Mouse (Mus musculus): Measurements from ENCODE around the gene Bend7. TPM values are rescaled to one million over a fixed set of nuclear protein-coding genes. Genes with fewer than 3 reads are reported as not detected.

The Bend7 gene
- polyA plus RNA-seq (2012; rRNA removed), result 2.5 and 17.3 TPM in 2 replicates

DNA sequence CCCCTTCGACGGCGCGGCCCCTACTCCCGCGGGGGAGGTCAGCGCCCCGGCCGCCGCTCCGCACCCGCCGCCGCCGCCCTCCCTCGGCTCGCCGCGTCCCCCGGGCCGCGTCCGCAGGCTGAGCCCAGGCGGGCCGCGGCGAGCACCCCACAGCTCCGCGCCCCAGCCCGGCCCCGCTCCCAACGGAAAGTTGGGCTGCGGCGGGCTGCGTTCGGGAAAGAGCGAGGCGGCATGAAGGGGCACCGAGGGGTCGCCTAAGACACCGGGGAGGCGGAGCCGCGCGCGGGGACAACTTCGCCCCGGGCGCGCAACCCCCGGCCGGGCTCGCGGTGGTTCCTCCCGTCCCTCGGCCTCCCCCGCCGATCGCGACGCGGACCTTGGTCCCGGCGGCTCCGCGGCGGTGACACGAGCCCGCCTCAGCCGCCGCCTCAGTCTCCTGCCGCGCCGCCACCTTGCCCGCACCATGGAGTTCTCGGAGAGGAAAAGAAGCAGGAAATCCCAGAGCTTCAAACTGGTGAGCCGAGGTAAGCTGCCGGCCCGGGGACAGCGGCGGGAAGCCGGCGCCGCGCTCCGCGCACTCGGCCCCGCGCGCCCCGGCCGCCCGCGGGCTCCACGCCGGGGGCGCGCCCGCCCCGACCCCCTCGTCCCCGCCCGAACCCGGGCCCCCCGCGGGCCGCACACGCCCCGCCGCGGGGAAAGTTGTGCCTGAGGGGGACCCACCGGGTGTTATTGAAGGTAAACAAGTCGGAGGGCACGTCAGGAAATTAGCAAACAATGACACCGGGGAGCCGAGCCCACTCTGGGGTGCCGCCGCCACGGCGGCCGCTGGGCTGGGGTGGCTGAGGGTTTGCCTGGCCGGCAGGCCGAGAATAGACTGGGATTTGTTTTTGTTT lies at the start of gene Bend7:
Gene Bend7 (plus strand): TSS at position 63 of the 893 bp plus-strand sequence.
- H3K27ac ChIP-seq (ENCODE audit: insufficient read depth, low read depth, low read length), result peak within 1 kb of the TSS; percentile 49
- peak within 1 kb of the TSS; percentile 62 for H3K4me3 ChIP-seq (ENCODE audit: low read depth, low read length)
- H3K36me3 ChIP-seq (ENCODE audit: control insufficient read depth, insufficient read depth, low read length), result peaks cover 6% of the 10 kb centered on the region; the same call in 1 of the 2 replicates
- TF ChIP-seq POLR2A (IDR thresholded peaks at IDR 0.05; ENCODE audit: low read depth, low read length) (no peak), CTCF (IDR thresholded peaks at IDR 0.05; ENCODE audit: extremely low read depth, insufficient read length, insufficient replicate concordance, low read depth, low read length) (no peak)
- 0 out of 2 replicates have a peak, but pooled peaks cover 6% of the 10 kb centered on the region for H3K27me3 ChIP-seq (ENCODE audit: control insufficient read depth, insufficient read depth, low read length)
- WGBS, result 1% methylated on average over 119 of the region's 124 CpGs
- H3K4me1 ChIP-seq (ENCODE audit: control insufficient read depth, insufficient read depth, insufficient read length, low read length), result peaks cover 15% of the 10 kb centered on the region

DNA sequence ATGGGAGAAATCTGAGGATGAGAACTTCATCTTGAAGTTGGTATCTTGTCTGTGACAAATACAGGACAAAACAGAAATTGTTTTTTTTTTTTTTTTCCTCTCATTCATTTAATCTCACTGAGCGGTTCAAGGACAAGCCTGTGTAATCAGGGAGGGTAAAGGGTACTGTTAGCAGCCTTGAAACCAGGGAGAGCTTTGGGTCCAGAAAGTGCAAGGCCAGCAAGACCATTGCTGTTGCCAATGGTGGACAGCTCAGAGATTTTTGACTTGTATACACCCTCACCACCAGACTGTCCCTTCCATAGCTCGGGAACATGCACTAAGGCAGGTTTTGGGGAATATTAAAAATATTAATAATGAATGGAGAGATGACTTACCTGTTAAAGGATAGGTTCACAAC lies 49.0 kb upstream of the Bend7 start:
- H3K27me3 ChIP-seq (ENCODE audit: control insufficient read depth, insufficient read depth, low read length), result no peaks in the 10 kb centered on the region; the same call in 1 of the 2 replicates
- H3K36me3 ChIP-seq (ENCODE audit: control insufficient read depth, insufficient read depth, low read length), result no peaks in the 10 kb centered on the region
- no peaks in the 10 kb centered on the region for H3K4me1 ChIP-seq (ENCODE audit: control insufficient read depth, insufficient read depth, insufficient read length, low read length)
- WGBS, result 74% methylated on average over 2 of the region's 2 CpGs
- H3K27ac ChIP-seq (ENCODE audit: insufficient read depth, low read depth, low read length), result no peak overlapping the region
- no peak overlapping the region for H3K4me3 ChIP-seq (ENCODE audit: low read depth, low read length)
- TF ChIP-seq CTCF (IDR thresholded peaks at IDR 0.05; ENCODE audit: extremely low read depth, insufficient read length, insufficient replicate concordance, low read depth, low read length) (no peak), POLR2A (IDR thresholded peaks at IDR 0.05; ENCODE audit: low read depth, low read length) (no peak)

DNA sequence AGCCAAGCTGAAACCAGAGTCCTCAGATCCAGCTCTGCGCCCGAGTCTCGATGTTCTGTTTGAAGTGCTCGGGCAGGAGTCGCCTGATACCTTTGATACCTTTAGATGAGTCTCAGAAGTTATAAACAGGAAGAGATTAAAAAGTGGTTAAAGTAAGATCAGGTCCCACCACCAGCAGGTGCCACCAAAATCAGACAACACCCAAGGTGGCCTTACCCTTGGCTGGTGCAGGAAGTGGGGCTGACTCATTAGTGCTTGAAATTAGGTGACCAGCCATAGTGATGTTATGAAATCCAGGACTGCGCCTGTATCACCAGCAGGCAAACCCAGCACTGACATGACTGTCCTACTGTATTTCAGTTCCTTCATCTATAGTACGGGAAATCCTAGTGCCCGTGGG lies 47.9 kb upstream of the Bend7 start:
- Histone ChIP-seq H3K4me1 (ENCODE audit: control insufficient read depth, insufficient read depth, insufficient read length, low read length) (no peaks in the 10 kb centered on the region), H3K36me3 (ENCODE audit: control insufficient read depth, insufficient read depth, low read length) (no peaks in the 10 kb centered on the region), H3K27ac (ENCODE audit: insufficient read depth, low read depth, low read length) (no peak overlapping the region), H3K4me3 (ENCODE audit: low read depth, low read length) (no peak overlapping the region), H3K27me3 (ENCODE audit: control insufficient read depth, insufficient read depth, low read length) (no peaks in the 10 kb centered on the region; the same call in 1 of the 2 replicates)
- WGBS, result 77% methylated on average over 8 of the region's 8 CpGs
- no peak for TF ChIP-seq CTCF (IDR thresholded peaks at IDR 0.05; ENCODE audit: extremely low read depth, insufficient read length, insufficient replicate concordance, low read depth, low read length)
- TF ChIP-seq POLR2A (IDR thresholded peaks at IDR 0.05; ENCODE audit: low read depth, low read length), result no peak

DNA sequence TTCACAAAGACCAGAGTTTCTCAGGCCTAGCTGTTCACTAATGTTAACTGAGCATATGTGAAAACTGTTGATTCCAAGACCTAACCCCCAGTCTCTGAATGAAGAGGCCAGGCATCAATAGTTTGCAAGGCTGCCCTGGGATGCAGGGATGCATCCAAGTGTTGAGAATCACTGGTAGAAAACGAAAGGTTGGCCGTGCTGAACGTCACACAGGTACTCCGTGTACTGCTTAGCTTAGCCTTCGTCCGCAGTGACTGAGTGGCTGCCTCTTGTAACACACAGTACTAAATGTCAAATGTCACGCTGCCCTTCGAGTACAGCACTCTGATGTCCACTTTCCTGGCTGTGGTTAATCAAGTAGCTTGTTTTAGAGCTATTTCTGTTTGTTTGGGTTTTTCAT lies 46.0 kb upstream of the Bend7 start:
- Histone ChIP-seq H3K36me3 (ENCODE audit: control insufficient read depth, insufficient read depth, low read length) (no peaks in the 10 kb centered on the region), H3K4me3 (ENCODE audit: low read depth, low read length) (no peak overlapping the region), H3K27me3 (ENCODE audit: control insufficient read depth, insufficient read depth, low read length) (no peaks in the 10 kb centered on the region; the same call in 1 of the 2 replicates), H3K4me1 (ENCODE audit: control insufficient read depth, insufficient read depth, insufficient read length, low read length) (no peaks in the 10 kb centered on the region), H3K27ac (ENCODE audit: insufficient read depth, low read depth, low read length) (no peak overlapping the region)
- 80% methylated on average over 8 of the region's 8 CpGs for WGBS
- no peak for TF ChIP-seq CTCF (IDR thresholded peaks at IDR 0.05; ENCODE audit: extremely low read depth, insufficient read length, insufficient replicate concordance, low read depth, low read length)
- no peak for TF ChIP-seq POLR2A (IDR thresholded peaks at IDR 0.05; ENCODE audit: low read depth, low read length)

DNA sequence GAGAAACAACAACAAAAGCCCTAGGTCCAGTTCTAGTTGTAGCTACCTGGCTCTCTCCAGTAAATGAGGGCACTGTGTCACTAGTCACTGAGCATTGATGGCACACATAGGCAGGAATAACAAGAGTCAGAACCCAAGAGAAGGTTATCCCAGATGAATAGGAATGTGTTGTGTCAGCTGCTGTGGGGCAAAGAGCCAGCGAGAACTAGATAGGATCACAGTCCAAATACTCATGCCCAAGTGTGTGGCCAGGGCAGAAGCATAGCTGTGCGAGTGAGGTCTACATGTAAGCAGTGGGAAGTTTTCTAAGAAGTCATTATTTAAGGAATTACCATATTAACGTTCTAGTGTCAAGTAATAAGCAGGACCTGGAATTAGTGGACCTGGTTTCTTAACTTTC lies 37.7 kb upstream of the Bend7 start:
- WGBS, result 79% methylated on average over 3 of the region's 3 CpGs
- H3K4me3 ChIP-seq (ENCODE audit: low read depth, low read length), result no peak overlapping the region

DNA sequence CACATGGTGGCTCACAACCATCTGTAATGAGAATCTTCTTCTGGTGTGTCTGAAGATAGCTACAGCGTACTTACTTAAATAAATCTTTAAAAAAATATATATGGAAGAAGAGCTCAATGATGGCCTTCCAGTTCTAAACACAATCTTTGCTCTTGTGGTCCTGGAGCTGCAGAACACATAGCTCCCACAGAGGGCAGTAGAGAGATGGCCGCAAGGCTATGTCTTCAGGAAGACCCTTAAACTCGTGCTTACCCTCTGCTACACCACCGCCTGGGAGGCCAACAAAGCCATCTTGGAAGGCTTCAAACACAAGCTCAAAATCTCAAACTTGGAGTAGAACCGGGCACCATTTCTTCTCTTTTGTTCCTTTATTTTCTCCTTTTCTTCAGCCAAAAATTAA lies 6.4 kb upstream of the Bend7 start:
- no peaks in the 10 kb centered on the region for H3K27me3 ChIP-seq (ENCODE audit: control insufficient read depth, insufficient read depth, low read length)
- H3K4me1 ChIP-seq (ENCODE audit: control insufficient read depth, insufficient read depth, insufficient read length, low read length), result no peaks in the 10 kb centered on the region
- H3K4me3 ChIP-seq (ENCODE audit: low read depth, low read length), result no peak overlapping the region
- TF ChIP-seq POLR2A (IDR thresholded peaks at IDR 0.05; ENCODE audit: low read depth, low read length), result no peak
- peak; percentile 51; the same call in 1 of the 2 replicates for TF ChIP-seq CTCF (IDR thresholded peaks at IDR 0.05; ENCODE audit: extremely low read depth, insufficient read length, insufficient replicate concordance, low read depth, low read length)
- H3K36me3 ChIP-seq (ENCODE audit: control insufficient read depth, insufficient read depth, low read length), result no peaks in the 10 kb centered on the region
- no peak overlapping the region for H3K27ac ChIP-seq (ENCODE audit: insufficient read depth, low read depth, low read length)
- WGBS, result 53% methylated on average over 5 of the region's 5 CpGs

More for the DNA sequence above, 37.7 kb upstream of the Bend7 start:
- Histone ChIP-seq H3K27me3 (ENCODE audit: control insufficient read depth, insufficient read depth, low read length) (no peaks in the 10 kb centered on the region), H3K36me3 (ENCODE audit: control insufficient read depth, insufficient read depth, low read length) (no peaks in the 10 kb centered on the region), H3K27ac (ENCODE audit: insufficient read depth, low read depth, low read length) (no peak overlapping the region), H3K4me1 (ENCODE audit: control insufficient read depth, insufficient read depth, insufficient read length, low read length) (no peaks in the 10 kb centered on the region)
- no peak for TF ChIP-seq POLR2A (IDR thresholded peaks at IDR 0.05; ENCODE audit: low read depth, low read length)
- TF ChIP-seq CTCF (IDR thresholded peaks at IDR 0.05; ENCODE audit: extremely low read depth, insufficient read length, insufficient replicate concordance, low read depth, low read length), result no peak
